Mouse (Mus musculus) erythroblast, embryonic 14.5 days (primary cell): ENCODE data around the gene Fam186b. TPM values are rescaled to one million over a fixed set of nuclear protein-coding genes. Genes with fewer than 3 reads are reported as not detected.

ENCODE experiments used
- H3K27me3 ChIP-seq: 2 replicates; pipeline ENCODE4 v1.6.1; 2012; ENCODE audit warnings: inconsistent platforms; ENCODE audit not compliant: control insufficient read depth
- H3K36me3 ChIP-seq: 2 replicates; pipeline ENCODE4 v1.6.1; 2012; ENCODE audit warnings: mild to moderate bottlenecking, inconsistent platforms; ENCODE audit not compliant: control insufficient read depth
- H3K4me1 ChIP-seq: 2 replicates; pipeline ENCODE4 v1.6.1; 2012; ENCODE audit warnings: inconsistent platforms; ENCODE audit not compliant: control insufficient read depth
- H3K4me3 ChIP-seq: replicated peaks from 2 replicates; pipeline ENCODE3; 2012; ENCODE audit warnings: moderate library complexity, mild to moderate bottlenecking, inconsistent platforms
- H3K9me3 ChIP-seq: 2 replicates; pipeline ENCODE4 v1.6.1; 2012; ENCODE audit warnings: low read length, inconsistent platforms, mixed read lengths; ENCODE audit not compliant: control insufficient read depth
- GATA1 ChIP-seq: IDR thresholded peaks from 2 replicates; pipeline ENCODE4 v1.6.1; 2012; ENCODE audit warnings: low read length, inconsistent platforms, mixed read lengths
- TAL1 ChIP-seq: IDR thresholded peaks from 3 replicates; pipeline ENCODE4 v1.6.1; 2012; ENCODE audit warnings: low read length, inconsistent platforms, mixed read lengths
- polyA plus RNA-seq: library from polyadenylated mRNA; stranded (reverse); fragments of >175 nt; gene quantifications from 2 replicates; pipeline ENCODE4 v1.2.3, GENCODE M21; 2012

Gene Fam186b
- polyA plus RNA-seq, 1 experiment = not detected

- TF ChIP-seq GATA1 (no peak), TAL1 (no peak)
Observed at GRCm38 (mm10) chr15:99285189-99285535, 10.5 kb downstream of the Fam186b start.

DNA sequence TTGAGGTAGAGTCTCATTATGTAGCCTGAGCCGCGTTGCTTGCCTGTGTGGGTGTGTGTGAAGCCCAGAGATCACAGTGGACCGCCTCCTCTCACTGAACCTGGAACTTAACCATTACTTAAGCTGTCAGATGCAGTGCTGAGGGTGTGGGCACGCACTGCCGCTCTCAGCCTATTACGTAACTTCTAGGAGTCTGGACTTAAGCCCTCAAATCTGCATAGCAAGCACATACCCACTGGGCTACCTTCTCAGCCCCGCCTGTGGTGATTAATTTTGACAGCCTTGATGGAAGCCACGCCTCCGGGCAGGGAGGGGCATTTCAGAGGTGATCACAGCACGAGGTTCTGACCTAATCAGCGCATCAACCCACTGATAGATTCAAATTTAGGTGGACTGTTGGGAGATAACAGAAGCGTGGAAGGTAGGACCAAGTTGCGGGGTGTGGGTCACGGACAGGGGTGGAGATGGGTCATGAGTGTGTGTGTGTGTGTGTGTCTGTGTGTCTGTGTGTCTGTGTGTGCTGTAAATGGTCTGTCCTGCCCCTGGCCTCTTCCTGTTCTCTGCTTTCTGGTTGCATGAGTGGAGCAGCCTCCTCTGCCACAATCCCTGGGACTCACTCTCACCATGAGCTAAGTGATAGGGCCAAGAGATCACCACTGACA, 11.0 kb downstream of the Fam186b start:
- H3K36me3 ChIP-seq = no peaks in the 10 kb centered on the region
- TF ChIP-seq TAL1 = no peak
- no peak for TF ChIP-seq GATA1
- H3K9me3 ChIP-seq = no peaks in the 10 kb centered on the region
- peaks cover 20% of the 10 kb centered on the region for H3K4me1 ChIP-seq
- no peak overlapping the region for H3K4me3 ChIP-seq
- no peaks in the 10 kb centered on the region for H3K27me3 ChIP-seq

More at GRCm38 (mm10) chr15:99285189-99285535, 10.5 kb downstream of the Fam186b start:
- no peak overlapping the region for H3K4me3 ChIP-seq
- peaks cover 20% of the 10 kb centered on the region for H3K4me1 ChIP-seq
- no peaks in the 10 kb centered on the region for H3K27me3 ChIP-seq
- no peaks in the 10 kb centered on the region for H3K9me3 ChIP-seq
- H3K36me3 ChIP-seq = no peaks in the 10 kb centered on the region

DNA sequence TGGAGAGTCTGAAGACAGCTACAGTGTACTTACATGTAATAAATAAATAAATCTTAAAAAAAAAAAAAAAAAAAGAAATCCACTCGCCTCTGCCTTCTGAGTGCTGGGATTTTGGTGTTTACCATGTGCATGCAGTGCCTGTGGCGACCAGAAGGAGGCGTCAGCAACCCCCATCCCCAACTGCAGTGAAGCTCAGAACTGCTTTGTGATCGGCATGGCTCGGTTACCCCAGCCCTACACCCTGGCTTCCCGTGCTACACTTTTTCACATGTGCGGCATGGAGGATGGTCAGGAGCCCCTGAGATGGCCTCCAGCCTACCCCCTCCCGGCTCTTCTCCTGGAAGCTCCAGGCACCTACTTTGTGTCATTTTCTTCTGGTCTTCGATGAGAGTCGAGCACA, 12.2 kb downstream of the Fam186b start:
- Histone ChIP-seq H3K27me3 (no peaks in the 10 kb centered on the region), H3K9me3 (no peaks in the 10 kb centered on the region), H3K4me3 (no peak overlapping the region), H3K4me1 (peaks cover 20% of the 10 kb centered on the region), H3K36me3 (no peaks in the 10 kb centered on the region)
- no peak for TF ChIP-seq GATA1
- TF ChIP-seq TAL1 = no peak

- no peak for TF ChIP-seq GATA1
- TF ChIP-seq TAL1 = no peak
- Histone ChIP-seq H3K4me3 (no peak overlapping the region), H3K36me3 (no peaks in the 10 kb centered on the region), H3K9me3 (no peaks in the 10 kb centered on the region), H3K27me3 (no peaks in the 10 kb centered on the region), H3K4me1 (no peaks in the 10 kb centered on the region)
Observed at GRCm38 (mm10) chr15:99278271-99278670, 17.4 kb downstream of the Fam186b start.

GRCm38 (mm10) chr15:99276095-99276494, 19.6 kb downstream of the Fam186b start:
- no peaks in the 10 kb centered on the region for H3K27me3 ChIP-seq
- TF ChIP-seq TAL1 (no peak), GATA1 (no peak)
- H3K4me3 ChIP-seq = no peak overlapping the region
- no peaks in the 10 kb centered on the region for H3K36me3 ChIP-seq
- H3K4me1 ChIP-seq = no peaks in the 10 kb centered on the region
- H3K9me3 ChIP-seq = no peaks in the 10 kb centered on the region

GRCm38 (mm10) chr15:99265679-99266078, 30.0 kb downstream of the Fam186b start:
- Histone ChIP-seq H3K4me1 (peaks cover 2% of the 10 kb centered on the region), H3K36me3 (no peaks in the 10 kb centered on the region), H3K9me3 (no peaks in the 10 kb centered on the region), H3K27me3 (no peaks in the 10 kb centered on the region), H3K4me3 (no peak overlapping the region)
- no peak for TF ChIP-seq TAL1
- TF ChIP-seq GATA1 = no peak

DNA sequence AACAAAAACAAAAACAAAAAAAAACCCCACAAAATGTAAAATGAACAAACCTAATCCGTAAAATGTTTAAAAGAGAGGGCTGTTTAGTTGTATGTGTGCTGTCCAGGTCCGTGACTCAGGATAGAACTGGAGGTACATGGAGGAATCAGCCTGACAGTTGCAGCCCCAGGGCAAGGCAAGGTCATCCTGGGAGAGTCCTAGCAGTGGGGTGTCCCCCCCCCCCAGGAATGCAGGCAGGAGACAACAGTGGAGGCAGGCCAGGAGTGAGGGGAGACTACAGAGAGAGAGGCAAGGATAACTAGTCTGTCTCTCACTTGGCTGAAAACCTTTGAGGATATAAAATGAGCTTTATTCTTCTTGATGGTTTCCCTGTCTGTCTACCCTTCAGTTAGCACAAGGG, 31.3 kb downstream of the Fam186b start:
- H3K27me3 ChIP-seq = no peaks in the 10 kb centered on the region
- no peak overlapping the region for H3K4me3 ChIP-seq
- peaks cover 14% of the 10 kb centered on the region for H3K4me1 ChIP-seq
- no peaks in the 10 kb centered on the region for H3K36me3 ChIP-seq
- no peaks in the 10 kb centered on the region for H3K9me3 ChIP-seq
- TF ChIP-seq TAL1 (no peak), GATA1 (no peak)

DNA sequence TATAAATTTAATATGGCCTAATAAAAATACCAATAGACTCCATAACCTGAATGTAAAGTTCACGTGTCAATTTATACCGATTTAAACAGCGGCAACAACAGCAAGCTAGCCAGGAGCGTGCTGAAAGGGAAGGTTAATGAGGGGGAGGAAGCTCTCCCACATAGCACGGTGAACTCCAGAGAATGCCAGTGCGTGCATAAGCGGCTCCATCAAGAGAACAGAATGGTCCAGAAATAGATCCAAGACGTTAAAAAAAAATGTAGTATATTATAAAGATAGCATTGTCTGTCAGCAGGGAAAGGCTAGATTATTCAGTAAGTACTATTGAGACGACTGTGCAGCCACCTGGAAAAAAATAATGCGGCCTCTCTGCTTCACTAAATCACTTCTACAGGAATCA, 33.0 kb downstream of the Fam186b start:
- Histone ChIP-seq H3K4me3 (no peak overlapping the region), H3K4me1 (peaks cover 14% of the 10 kb centered on the region), H3K9me3 (no peaks in the 10 kb centered on the region), H3K27me3 (no peaks in the 10 kb centered on the region), H3K36me3 (no peaks in the 10 kb centered on the region)
- no peak for TF ChIP-seq GATA1
- TF ChIP-seq TAL1 = no peak

- TF ChIP-seq GATA1 (no peak), TAL1 (no peak)
- Histone ChIP-seq H3K4me1 (peaks cover 12% of the 10 kb centered on the region), H3K27me3 (no peaks in the 10 kb centered on the region), H3K4me3 (peak overlapping the region; percentile 26), H3K9me3 (no peaks in the 10 kb centered on the region), H3K36me3 (no peaks in the 10 kb centered on the region)
Observed at GRCm38 (mm10) chr15:99259730-99260252, 35.9 kb downstream of the Fam186b start.

DNA sequence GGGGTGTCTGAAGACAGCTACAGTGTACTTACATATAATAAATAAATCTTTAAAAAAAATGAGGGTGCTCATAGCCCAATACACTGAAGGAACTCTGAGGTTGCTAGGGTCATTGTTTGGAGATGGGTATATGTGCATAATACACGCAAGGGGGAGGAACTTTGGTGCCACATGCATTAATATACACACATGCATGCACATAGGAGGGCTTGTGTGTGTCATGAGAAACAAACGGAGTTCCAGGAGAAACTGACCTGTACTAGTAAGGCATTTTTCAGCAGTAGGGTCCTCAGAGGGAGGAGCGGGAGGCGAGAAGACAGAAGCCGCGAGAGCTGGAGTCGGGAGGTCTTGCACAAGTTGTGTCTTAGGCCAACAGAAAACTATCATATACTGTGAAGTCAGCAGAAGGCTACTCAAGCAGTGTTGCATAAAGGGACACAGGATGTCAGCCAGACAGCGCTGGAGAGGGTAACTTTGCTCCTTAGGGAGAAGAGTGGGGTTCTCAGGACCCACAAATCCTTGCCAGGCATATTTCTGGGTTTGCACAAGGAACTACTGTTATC, 36.4 kb downstream of the Fam186b start:
- Histone ChIP-seq H3K9me3 (no peaks in the 10 kb centered on the region), H3K27me3 (no peaks in the 10 kb centered on the region), H3K36me3 (no peaks in the 10 kb centered on the region), H3K4me3 (no peak overlapping the region), H3K4me1 (peaks cover 18% of the 10 kb centered on the region)
- TF ChIP-seq TAL1 = no peak
- no peak for TF ChIP-seq GATA1
